Mouse (Mus musculus): Measurements from ENCODE around the gene Nt5dc3.

GRCm38 (mm10) chr10:86765344-86765966 lies 13.3 kb upstream of the Nt5dc3 start:
- TF ChIP-seq CTCF (IDR thresholded peaks at IDR 0.05; ENCODE audit: extremely low read depth, insufficient read depth, low read length) = no peak
- TF ChIP-seq POLR2A (IDR thresholded peaks at IDR 0.05; ENCODE audit: extremely low read depth, insufficient read depth, low read length) = no peak
